Mouse (Mus musculus) liver, adult (tissue): ENCODE data around the gene 1700001O22Rik.
A peak's percentile ranks its signal among the peaks of the same experiment; 100 is the strongest.

Source experiments
- GATA4 ChIP-seq: IDR thresholded peaks from 2 replicates; pipeline ENCODE4 v1.6.1; 2014; ENCODE audit warnings: mild to moderate bottlenecking, low read length; ENCODE audit not compliant: insufficient replicate concordance

The 1700001O22Rik gene

DNA sequence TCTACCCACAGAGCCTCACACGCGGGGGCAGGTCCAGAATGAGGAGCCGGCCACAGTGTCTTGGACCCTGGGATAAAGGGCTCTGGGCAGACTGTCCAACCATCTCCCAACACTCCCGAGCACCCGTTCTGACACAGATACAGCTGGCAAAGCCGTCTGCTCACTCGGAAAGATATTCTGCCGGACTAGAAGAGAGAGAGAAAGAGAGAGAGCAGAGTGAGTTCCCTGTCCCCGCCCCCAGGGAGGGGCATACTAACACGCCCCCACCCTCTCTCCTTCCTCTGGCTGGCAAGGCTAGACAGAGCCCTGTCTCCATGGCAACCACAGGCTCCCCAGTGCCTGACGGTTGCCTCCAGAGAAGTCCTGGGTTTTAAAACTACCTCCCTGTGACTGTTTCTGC, 7.1 kb downstream of the 1700001O22Rik start:
- TF ChIP-seq GATA4, result no peak

DNA sequence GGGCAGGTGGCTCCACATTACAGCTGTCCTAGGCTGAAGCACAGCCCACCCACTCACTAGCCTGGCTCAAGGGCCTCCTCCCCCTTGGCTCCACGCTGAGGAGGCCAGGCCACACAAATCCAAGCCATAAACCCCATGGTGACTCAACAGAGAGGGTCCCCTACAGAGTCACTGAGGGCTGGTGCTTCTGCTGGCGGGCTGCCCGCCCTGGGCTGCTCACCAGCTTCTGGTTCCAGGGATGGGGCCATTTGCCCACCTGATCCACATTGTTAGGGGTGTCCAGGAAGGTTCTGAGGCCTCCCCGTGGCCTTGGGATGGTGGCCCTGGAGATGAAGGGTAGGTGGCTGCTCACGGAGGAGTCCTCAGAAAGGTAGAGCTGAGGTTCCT, 7.6 kb downstream of the 1700001O22Rik start:
- no peak for TF ChIP-seq GATA4

DNA sequence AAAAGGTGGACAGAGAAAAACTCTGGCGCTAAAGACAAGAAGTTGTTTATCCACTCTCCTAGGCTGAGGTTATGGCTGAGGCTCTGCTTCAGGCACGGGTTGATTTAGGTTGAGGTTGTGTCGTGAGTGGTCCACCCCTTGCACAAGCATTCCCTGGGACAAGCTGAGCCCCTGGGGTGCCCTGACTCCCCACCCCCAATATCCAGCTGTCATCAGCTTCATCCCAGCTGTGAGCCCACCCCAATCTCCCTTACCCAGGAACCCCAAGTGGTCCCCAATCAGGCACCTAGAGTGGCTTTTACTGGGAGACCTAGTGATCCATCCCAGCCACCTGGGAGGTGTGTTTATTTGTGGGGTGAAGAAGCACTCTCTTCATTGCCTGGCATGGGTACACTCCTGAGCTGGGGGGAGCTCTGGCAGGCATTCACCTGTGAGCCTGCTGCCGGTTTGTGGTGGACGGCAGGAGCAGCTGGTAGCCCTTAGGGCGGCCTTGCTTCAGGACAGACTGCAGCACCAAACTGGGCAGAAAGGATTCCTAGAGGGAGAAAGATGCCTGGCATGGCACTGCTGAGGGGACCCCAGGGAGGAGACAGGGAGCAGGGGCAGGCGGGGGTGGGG, 8.1 kb downstream of the 1700001O22Rik start:
- no peak for TF ChIP-seq GATA4

DNA sequence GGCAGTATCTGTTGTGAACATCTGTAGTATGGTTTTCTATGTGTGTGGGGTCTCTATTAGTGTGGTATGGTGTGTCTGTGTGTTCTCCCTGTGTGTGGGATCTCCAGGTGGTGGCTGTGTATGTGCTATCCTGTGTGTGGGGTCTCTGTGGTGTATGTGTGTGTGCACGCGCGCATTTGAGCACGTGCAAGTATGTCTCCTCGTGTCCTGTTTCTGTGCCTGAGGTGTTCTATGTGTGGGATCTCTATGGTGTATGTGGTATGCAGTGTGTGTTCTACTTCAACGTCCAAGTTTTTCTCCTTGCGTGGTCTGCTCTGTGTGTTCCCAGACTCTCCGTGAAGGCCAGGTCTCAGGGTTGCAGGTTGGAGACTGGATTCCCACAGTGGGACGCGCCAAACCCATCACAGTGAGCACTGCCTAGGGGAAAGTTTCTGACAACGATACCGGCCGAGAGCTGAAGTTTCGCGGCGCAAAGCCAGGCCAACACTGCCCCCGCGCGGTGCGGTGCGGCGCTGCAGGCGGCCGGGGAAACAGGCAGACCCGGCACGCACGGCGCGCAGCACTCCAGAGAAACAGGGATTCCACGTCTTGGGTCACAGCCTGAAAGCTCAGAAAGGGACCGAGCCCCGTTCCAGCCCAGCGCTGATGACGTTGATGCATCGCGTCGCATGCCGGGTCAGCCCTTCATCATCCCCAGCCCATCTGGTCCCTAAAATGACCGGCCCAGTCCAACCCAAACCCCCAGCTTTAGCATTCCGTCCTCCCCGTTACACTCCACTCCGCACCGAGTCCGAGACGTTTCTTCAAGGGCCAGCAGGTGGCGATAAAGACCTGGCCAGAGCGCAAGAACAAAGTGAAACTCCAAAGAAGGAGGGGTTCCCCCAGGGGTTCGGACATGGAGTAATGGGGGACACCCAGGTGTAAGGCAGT, 9.0 kb downstream of the 1700001O22Rik start:
- peak; percentile 19; the same call in 1 of the 2 replicates for TF ChIP-seq GATA4

DNA sequence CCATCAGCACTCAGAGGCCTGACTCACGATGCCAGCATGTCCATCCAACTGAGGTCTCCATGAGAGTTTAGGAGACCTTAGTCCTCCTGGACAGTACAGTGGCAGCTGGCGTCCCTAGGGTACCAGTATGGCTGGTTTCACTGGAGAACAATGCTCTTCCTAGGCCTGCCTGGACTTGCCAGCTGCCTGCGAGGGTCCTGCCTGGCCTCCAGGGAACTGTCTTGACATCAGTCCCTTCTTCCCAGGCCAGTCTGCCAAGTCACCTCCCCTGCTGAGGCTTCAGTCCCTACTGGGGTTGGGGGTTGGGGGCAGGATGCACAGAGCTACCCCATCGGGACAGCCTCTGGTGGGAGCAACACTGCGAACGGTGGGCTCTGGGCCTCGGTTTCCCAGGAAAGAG, 11.4 kb downstream of the 1700001O22Rik start:
- TF ChIP-seq GATA4, result no peak

DNA sequence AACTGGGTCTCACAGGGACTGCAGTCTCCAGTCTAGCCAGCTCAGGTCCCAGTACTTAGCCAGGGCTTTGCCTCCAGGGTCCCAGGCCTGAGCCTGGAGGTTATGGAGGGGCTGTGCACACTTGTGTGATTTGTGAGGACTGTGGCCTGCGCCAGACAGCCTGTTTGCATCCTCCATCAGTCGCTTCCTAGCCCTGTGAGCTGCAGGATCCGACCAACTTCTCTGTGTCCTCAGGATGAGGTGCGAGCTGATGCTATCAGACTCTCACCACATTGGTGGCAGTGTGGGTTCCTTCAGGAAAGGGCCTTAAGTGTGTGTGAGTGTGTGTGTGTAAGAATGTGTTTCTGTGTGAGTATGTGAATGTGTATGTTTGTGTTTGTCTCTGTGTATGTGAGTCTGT, 16.0 kb downstream of the 1700001O22Rik start:
- TF ChIP-seq GATA4, result no peak

DNA sequence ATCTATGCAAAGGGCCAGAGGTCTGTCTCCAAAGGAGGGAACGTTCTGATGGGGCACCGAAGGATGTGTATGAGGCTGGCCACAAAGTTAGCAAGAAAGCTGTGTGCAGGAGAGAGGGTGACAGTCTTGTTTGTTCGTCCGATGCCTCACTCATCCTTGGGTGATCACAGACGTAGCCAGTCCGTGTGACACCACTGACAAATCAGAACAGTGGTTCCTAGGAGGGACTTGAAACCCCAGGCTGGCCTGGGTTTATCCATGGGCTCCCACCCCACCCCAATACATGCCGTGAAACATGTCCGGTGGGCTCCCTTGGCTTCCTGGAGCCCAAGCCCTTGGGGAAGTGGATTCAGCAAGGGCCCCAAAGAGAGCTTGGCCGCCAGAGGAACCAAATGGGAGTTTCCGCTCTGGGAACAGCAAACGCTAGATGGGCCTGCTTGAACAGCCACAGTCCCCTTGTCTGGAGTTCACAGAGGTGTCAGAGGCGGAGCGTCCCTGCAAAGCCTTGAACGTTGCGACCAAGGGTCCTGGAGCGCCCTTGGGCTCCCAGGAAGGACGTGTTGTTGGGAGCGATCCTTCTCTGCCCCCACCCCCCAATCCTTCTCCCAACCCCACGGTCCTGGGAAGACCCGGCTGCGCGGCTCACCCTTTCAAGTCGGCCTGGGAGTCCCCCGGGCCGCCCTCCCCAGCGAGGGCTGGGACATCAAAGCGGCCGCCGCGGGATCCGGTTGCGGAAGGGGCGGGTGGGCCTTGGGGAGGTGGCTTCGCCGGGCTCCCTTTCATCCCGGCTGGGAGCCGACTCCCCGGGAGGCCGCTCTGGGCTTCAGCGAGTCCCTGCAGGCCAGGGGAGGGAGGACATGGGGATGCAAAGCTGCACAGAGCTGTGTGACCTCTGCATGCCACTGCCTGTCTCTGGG, 19.1 kb downstream of the 1700001O22Rik start:
- no peak for TF ChIP-seq GATA4

DNA sequence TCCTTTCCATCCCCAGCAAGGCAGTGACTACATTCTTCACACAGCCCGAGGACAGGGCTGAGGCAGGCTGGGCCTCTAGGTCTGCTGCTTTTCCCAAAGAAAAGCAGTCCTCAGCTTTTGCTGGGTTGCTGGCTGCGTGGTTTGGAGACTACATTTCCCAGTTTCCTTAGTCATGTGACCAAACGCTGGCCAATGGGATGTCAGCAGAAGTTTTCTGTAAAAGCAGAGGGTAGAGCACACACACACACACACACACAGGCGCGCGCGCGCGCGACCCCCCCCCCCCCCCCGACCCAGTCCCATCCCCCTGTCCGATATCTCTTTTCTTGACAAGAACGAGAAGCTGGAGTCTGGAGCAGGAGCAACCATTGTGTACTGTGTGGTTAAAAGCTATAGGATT, 20.1 kb downstream of the 1700001O22Rik start:
- TF ChIP-seq GATA4, result no peak

DNA sequence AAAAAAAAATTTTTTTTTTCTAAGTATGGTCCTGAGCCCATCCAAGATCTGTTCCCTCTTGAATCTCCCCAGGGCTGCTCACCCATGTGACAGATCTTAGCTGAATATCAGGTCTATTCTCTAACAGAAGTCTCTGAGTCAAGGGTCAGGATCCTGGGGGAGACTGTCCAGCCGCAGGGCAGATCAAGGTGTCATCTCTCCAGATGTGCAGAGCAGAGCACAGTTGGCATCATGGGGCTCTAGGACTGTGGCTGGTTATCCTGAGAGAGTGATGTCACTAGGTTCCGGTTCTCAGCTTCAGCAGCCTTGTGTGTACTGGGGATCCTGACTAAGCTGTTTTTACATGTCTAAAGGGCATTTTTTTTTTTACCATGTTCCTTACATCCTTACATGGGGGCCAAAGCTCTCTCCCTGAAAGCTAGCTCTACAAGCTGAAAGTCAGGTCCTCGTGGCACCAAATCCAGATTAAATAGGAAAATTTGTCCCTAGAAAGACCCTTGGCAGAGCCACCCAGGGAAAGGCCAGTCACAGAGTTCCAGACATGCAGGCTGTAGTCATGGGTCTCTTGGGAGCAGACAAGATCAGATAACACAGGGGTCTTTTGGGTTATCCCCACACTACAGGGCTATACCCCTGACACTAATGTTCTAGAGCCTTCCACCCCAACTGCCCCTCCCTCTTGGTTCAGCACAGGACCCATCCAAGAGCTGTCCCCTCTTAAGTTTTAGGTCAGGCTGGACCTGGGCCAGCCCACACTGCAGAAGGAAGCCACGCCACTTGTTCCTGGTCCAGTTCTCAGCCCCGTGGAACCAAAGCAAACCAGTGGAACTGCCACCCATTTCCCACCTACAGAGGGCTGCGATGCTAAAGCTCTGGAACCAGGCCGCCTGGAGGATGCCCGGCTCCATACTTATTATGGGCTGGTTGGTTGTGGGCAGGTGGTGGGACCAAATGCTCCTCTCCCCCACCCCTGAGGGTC, 20.9 kb downstream of the 1700001O22Rik start:
- TF ChIP-seq GATA4, result no peak

DNA sequence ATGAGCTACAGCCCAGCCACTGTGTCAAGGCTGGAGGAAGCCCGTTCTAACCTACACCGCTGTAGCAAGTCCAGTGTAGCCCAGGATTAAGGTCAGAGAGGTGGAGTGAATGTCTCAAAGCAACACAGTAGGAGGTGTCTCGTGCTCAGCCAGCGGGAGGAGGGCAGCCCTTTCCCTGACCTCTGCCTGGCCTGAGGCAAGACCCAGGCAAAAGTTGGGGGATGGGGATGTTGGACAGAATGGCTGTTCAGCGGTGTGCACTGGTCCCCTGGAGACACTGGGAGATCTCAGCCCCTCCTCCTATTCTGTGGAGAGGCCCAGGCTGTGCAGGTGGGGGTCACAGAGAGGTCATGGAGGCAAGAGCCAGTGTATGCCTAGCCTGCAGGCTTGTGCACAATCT, 24.2 kb downstream of the 1700001O22Rik start:
- no peak for TF ChIP-seq GATA4

DNA sequence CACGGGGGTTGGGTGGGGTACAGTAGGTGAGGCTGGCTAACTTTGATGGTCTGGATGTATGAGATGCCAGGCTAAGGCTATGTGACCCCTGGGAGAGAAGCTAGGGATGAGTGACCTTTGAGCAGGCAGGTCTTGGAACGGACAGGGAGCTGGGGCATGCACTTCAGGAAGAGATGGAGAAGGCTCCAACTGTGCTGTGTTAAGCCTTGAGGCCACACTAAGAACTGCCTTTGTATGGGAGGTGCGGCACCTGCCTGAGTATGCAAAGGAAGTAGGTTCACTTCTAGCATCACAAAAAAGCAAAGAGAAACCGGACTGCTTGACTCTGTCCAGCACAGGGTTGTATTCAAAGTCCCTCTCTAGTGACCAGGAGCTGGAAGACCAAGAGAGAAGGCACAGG, 25.2 kb downstream of the 1700001O22Rik start:
- no peak for TF ChIP-seq GATA4

DNA sequence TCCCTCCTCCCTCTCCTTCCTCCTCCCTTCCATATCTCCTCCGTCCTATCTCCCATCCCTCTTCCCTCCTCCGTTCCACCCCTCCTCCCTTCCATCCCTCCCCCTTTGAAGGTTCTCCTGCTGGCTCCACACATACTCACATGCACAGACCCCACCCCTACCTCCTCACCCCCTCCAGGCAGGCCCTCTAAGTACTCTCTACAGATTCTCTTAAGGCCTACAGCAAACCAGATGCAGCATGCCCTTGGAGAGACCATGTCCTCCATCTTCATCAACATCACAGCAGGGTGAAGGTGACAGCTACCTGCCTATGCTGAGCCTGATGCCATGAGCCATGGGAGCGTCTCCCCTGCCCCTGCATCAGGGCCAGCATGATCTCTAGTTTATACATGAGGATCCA, 26.2 kb downstream of the 1700001O22Rik start:
- no peak for TF ChIP-seq GATA4

DNA sequence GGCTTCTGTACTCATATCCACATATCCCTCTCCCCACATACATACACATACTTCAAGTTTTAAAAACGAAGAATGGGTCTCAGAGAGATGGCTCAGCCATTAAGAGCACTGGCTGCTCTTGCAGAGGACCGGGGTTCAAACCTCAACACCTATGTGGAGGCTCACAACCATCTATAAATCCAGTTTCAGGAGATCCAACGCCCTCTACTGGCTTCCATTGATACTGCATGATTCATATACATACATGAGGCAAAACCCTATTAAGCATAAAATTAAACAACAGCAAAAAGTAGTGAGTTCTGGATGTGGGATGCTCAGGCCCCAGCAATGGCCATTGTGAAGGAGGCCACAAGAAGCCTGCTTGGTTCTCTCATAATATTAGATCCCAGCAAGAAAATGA, 27.5 kb downstream of the 1700001O22Rik start:
- no peak for TF ChIP-seq GATA4

DNA sequence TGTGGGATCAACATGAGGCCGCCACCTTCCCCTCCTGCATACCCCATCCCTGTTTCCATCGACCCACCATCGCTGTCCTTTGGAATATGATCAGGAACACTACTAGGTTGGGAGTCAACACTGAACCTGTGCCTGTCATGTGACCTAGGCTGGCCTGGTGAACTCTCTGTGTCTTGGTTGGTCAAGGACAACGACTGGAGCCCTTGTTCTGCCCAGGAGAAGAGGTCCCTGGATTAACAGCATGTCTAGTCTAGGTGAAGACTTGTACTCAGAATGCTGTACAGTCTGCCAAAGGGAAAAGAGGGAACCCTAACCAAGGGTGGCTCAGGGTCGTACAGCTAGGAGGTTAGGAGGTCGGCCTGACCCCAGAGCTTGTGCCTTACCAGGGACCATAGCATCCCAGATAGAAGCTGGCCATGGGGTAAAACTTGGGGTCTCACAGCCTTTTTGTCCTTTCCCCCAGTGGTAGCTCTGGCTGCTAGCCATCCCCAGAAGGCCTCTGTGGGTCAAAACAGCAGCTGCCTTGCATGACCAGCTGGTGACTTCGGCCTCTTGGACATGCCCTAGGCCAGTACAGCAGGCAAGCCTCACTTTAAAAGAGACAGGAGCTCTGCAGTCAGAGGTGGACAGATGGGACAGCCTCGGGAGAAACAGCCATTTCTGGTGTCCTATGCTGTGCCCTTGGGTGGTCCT, 30.0 kb downstream of the 1700001O22Rik start:
- TF ChIP-seq GATA4, result no peak
